Mouse (Mus musculus) gastrocnemius, adult 2 months (tissue): ENCODE data around the gene Wnt10b. TPM values are rescaled to one million over a fixed set of nuclear protein-coding genes. Genes with fewer than 3 reads are reported as not detected.

Source experiments
- DNase-seq: peaks from one replicate; pipeline ENCODE4 v3.0.0; 2022
- H3K27ac ChIP-seq: fragments of 200-600 bp; 2 replicates; pipeline ENCODE4 v1.8.1; 2022; ENCODE audit warnings: mild to moderate bottlenecking
- H3K4me3 ChIP-seq: fragments of 200-600 bp; 2 replicates; pipeline ENCODE4 v1.8.1; 2022; ENCODE audit warnings: mild to moderate bottlenecking, moderate library complexity
- CTCF ChIP-seq: fragments of 200-600 bp; IDR thresholded peaks from 2 replicates; pipeline ENCODE4 v1.8.1; 2022; ENCODE audit warnings: antibody characterized with exemption, mild to moderate bottlenecking, moderate library complexity
- intact Hi-C: fragments of 180-260 bp; cut with DNase I; formaldehyde crosslinking; loops from one replicate; pipeline ENCODE4 v1.15.1; 2025
- total RNA-seq, 2 experiments: library from RNA; stranded (reverse); gene quantifications; 2 replicates each; pipeline ENCODE4 v1.2.3; 2021

The Wnt10b gene
- total RNA-seq, 2 experiments from 2014 or later: 0.97 to 1.4 TPM

DNA sequence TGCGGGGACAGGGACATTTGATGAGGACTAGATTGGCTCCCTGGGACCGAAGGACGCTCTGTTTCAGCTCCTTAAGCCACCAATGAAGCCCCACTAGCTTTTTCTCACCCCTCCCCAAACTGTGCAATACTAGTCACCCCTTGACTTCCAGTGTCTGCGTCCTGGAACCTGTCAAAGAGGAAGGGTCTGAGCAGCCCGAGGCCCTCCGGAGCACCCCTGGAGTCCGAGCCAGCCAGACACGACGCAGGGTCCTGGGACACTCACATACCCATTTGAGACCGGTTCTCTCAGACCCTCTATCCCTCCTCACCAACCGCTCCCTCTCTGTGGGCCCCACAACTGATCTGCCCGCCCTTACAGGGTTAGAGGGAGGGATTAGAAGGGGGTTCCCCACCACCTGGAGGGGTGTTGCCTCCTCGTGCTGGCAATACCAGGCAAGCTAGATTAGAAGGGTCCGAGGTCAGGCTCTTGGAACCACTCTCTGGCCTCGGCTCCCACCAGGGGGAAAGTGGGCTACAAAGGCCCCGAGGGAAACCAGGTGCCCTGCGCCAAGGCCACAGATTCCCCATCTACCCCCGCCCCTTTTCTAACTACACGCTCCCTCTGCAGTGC, 839 bp downstream of the Wnt10b start:
- TF ChIP-seq CTCF: no peak
- 0 out of 2 replicates have a peak overlapping the region, but pooled peaks have one; percentile 3 for H3K27ac ChIP-seq
- peak overlapping the region; percentile 65 for H3K4me3 ChIP-seq
- intact Hi-C loops: no loop called here
- no peak for DNase-seq

DNA sequence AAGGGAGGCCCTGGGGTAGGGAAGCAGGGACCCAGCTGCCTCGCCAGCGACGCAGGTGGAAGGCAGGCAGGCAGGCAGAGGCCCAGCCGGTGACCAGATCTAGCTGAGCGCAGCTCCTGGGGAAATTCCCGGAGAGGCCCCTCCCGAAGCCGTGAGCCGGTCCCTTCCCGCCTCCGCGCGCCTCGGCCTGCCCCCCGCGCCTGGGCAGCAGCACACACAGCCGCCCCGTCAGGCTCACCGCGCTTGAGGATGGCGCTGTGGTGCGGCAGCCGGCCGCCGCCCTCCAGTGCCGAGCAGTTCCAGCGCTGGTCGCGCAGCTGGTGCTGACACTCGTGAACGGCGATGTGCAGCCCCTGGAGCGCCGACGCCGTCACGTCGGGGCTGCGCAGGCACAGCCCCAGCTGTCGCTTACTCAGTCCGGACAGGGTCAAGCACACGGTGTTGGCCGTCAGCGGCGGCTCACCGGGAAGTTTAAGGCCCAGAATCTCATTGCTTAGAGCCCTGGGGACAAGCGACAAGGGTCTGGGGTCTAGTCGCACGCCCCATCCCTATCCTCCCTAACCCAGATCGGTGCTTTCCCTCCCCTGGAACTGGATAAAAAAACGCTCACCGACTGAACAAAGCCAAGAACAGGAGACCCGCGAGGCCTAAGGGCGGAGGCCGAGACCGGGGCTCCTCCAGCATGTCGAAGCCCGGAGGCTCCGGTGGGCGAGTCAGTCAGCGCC, 1.5 kb downstream of the Wnt10b start:
- intact Hi-C loops: no loop called here
- TF ChIP-seq CTCF: peak; percentile 16; the same call in 1 of the 2 replicates
- Histone ChIP-seq H3K4me3 (peak overlapping the region; percentile 65), H3K27ac (0 out of 2 replicates have a peak overlapping the region, but pooled peaks have one; percentile 6)
- DNase-seq: peak; percentile 57

DNA sequence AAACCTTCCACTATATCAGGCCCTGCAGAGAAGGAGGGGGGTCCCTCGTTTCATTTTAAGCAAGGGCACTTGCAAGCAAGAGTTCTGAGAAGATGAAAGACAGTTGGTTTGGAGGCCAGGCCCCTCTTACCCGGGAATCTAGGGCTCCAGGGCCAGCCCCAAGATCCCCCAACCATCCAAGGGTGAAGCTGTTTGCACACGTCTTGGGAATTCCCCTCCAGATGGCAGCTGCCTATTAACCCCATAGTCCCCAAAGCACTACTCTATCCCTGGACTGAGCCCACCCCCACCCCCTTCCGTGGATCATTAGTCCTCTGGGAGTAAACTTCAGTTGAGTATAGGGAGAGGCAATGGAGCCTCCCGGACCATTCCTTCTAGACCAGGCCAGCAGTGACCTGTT, 2.4 kb downstream of the Wnt10b start:
- no peak for DNase-seq
- Histone ChIP-seq H3K4me3 (no peak overlapping the region), H3K27ac (no peak overlapping the region)
- intact Hi-C loops: no loop called here
- no peak for TF ChIP-seq CTCF

DNA sequence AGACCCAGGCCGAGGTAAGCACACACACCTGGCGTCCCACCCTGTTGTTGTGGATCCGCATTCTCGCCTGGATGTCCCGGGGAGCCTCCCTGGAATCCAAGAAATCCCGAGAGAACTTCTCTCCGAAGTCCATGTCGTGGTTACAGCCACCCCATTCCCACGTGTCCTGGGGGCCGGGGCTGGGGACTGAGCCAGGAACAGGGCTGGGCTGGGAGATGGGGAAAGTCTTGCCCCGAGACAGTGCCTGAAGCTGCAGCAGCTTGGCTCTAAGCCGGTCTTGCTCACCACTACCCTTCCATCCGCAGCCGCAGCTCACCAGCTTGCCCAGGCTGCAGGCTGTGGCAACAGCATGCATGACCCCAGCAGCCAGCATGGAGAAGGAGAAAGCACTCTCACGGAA, 3.9 kb downstream of the Wnt10b start:
- no peak overlapping the region for H3K4me3 ChIP-seq
- no peak overlapping the region for H3K27ac ChIP-seq
- no peak for TF ChIP-seq CTCF
- DNase-seq: no peak
- intact Hi-C loops: no loop called here

DNA sequence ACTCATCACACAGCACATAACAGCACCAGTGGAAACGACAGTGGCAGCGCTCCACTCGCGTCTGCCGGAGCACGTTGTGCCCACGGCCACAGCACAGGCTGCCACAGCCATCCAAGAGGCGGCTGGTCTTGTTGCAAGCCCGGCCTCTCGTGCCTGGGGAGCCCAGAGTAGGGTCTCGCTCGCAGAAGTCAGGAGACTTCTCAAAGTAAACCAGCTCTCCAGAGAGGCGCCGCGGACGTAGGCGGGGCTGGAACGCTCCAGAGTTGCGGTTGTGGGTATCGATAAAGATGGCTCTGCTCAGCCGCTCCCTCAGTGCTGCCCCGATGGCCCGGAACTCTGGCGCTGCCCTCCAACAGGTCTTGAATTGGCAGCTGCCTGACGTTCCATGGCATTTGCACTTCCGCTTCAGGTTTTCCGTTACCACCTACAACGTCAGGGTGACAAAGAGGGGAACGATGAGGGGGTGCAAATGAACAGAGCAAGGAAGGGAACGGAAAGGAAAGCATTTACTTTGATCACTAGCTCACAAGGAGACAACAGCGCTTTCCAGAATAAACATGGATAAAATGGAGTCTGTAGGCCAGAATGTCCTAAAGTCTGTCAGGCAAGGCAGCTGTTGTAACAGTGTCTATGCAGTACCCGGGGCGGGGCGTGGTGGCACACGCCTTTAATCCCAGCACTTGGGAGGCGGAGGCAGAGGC, 5.3 kb downstream of the Wnt10b start:
- H3K4me3 ChIP-seq: peak overlapping the region; percentile 62
- no peak overlapping the region for H3K27ac ChIP-seq
- intact Hi-C loops: no loop called here
- no peak for TF ChIP-seq CTCF
- no peak for DNase-seq

DNA sequence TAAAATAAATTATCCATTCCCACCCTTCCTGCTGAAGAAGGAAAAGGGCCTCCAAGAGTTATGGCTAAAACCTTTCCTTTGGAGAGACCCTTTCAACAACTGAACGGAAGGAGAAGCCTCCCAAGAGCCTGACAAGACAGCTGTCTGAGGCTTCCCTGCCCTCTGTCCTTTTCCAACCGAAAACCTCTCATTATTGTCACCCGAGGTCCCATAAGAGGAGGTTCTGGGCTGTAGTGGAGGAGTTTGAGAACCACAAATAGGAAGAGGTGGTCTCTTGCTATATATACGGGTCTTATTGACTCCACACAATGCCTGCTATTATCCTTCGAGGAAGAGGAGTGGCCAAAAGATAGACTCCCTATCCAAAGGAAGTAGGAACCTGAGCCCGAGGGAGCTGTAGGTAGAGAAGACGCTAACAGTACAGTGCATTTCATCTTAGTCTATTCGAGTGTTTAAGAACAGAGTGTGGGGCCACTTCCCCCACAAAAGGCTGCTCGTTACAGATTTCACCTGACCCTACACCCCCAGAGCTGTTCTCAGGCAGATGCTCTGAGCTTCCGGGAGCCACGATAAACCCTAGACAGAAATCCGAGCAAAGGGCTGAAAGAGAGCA, 6.0 kb downstream of the Wnt10b start:
- no peak for TF ChIP-seq CTCF
- Histone ChIP-seq H3K4me3 (peak overlapping the region; percentile 62), H3K27ac (no peak overlapping the region)
- no peak for DNase-seq
- intact Hi-C loops: no loop called here

DNA sequence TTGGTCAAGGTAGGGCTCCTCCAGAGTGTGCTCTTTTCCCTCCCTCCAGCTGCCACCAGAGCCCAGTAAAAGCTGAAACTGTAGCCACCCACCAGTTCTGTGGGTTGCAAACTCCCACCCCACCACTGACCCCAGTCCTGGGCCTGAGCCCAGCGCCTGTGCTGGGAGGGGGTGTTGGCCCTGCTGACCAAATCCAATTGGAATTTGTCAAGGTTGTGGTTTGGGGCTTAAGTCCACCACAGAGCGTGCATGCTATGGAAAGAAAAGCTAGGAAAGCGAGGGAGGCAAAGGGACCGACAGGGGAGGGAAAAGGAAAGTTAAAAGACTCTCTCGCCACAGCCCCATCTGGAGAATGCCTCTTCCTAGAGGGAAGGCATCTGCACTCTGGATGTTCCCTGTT, 9.7 kb downstream of the Wnt10b start:
- Histone ChIP-seq H3K4me3 (no peak overlapping the region), H3K27ac (no peak overlapping the region)
- intact Hi-C loops: no loop called here
- TF ChIP-seq CTCF: no peak
- DNase-seq: no peak

DNA sequence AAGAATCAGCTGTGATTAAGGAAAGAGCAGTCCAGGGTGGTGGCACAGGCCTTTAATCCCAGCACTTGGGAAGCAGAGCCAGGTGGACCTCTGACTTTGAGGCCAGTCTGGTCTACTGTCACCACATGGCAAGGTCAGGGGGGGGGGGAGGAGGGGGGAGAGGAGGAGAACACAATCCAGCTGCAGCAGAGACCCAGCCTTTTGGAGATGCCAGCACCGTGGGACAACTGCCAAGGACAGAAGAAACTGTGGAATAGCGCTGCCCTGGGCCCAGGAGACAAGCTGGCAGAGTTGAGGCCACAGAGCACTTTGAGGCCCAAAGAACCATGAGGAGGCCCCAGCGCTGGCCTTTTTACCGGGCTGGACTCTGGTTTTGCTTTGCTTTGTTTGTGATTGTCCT, 12.0 kb downstream of the Wnt10b start:
- no peak for TF ChIP-seq CTCF
- no peak for DNase-seq
- intact Hi-C loops: no loop called here
- H3K4me3 ChIP-seq: no peak overlapping the region
- no peak overlapping the region for H3K27ac ChIP-seq

DNA sequence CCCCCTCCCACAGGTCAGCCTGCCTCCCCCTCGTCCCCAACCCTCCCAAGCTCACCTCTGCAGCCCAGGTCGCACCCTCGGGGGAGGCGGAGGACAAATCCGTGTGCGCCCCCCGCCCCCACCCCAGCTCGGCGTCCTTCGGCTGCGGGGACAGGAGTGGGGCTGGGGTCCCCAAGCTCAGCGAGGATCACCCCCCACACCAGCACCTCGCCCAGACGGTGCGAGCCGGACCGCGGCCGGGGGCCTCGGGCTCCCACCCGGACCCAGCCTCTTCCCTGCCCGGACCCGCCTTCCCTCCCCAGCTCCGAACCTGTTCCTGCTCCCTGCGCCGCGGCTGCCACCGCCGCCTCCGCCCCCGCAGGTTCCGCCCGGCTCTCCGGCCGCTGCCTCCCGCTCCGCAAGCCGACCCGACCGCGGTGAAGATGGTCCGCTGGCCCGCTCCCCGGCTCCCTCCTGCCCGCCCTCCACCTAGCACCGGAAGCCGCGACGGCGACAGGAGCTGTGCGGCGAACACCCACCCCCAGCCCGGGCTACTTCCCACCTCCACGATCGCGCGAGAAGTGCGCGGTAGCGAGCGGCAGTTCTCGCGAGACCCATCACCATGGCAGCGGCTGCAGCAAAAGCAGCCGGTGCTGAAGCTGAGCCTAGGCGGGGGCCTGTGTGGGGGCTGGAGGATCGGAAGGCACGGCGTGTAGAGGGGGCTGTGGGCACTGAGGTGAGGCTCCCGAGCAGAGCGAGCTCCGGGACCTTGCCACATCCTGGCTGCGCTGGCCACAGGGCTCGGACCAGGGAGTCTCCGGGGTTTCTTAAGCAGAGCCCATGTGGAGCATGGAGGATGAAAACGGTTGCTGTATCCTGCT, 15.1 kb downstream of the Wnt10b start, which contains the start of gene Arf3:
TSS of gene Arf3 (minus strand) at position 545 of the 860 bp plus-strand sequence.
- intact Hi-C loops: no loop called here
- peak within 1 kb of the TSS; percentile 98 for H3K4me3 ChIP-seq
- TF ChIP-seq CTCF: no peak
- peak; percentile 97 for DNase-seq
- peak within 1 kb of the TSS; percentile 88 for H3K27ac ChIP-seq

DNA sequence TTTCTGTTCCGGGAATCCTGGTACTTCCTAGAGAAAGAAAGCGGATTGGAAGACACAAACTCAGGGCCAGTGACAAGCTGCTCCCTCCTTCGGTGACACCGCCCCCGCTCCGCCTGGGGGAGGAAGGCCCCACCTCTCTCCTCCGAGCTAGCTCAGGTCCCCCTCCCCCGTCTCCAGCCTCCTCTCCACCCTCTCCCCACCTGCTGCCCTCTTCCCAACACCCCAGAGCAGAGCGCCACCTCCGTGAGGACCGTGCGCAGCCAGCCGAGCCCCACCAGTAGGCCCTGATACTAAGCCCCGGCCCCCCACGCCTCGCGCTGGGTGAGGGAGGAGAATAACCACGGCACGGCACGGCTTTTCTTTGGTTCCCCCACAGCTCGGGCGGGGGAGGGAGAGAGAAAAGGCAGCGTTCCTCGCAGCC, 15.7 kb downstream of the Wnt10b start:
- H3K4me3 ChIP-seq: peak overlapping the region; percentile 98
- intact Hi-C loops: no loop called here
- DNase-seq: peak; percentile 71
- H3K27ac ChIP-seq: peak overlapping the region; percentile 88
- no peak for TF ChIP-seq CTCF

DNA sequence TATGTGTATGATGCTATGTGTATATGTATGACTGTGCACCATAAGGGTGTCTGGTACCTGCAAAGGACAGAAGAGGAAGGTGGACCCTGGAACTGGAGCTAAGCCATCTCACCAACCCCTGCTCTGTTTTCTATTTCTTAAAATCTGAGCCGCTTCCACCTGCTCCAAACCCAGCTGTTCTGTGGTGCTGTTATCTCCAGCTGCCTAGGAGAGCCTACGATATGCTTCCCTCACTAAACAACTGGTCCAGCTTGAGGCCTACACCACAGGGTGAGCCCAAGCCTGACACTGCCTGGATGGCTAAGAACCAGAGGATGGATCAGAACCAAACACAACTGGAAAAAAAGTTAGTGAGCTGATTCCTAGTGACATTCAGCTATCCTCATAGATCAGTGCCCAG, 23.8 kb downstream of the Wnt10b start:
- intact Hi-C loops: no loop called here
- Histone ChIP-seq H3K4me3 (no peak overlapping the region), H3K27ac (no peak overlapping the region)
- DNase-seq: no peak
- no peak for TF ChIP-seq CTCF

DNA sequence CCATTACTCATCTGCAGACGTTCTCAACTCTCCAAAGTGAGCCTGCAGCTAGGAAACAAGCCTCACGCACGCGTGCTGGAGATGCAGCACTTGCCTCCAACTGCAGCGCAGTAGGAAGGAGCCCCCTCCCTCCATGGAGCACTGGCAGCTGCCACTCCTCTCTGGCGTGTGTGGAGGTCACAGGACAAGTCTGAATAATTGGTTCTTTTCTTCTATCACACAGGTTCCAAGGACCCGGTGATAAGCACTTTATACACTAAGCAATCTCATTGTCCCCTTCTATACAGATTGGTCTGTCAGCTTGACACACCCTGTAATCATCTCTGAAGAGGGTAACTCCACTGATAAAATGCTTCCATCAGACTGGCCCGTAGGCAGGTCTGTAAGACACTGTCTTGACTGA, 24.9 kb downstream of the Wnt10b start:
- no peak overlapping the region for H3K27ac ChIP-seq
- DNase-seq: no peak
- intact Hi-C loops: no loop called here
- no peak overlapping the region for H3K4me3 ChIP-seq
- no peak for TF ChIP-seq CTCF
